Mouse (Mus musculus): ENCODE data around the gene Dpysl4. TPM values are rescaled to one million over a fixed set of nuclear protein-coding genes. Genes with fewer than 3 reads are reported as not detected.

Gene Dpysl4
- polyA plus RNA-seq, 1 experiment, result 4.3 TPM

DNA sequence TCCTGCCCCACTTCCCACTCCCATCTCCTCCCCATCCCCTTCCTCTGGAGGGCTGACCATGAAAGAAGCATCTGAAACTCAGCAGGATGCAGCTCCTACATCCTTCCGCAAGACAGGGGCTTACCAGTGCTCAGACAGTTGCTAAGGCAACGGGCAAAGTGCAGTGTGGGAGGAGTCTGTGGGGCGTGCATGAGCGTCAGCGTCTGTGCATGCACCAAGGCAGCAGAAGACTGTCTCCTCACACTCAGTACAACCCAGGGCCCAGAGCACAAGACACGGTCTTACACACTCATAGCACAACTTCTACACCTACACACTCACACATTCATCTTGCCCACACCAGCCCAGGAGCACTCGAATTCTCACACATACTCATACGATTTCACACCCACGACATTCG, 65.3 kb downstream of the Dpysl4 start:
- no peak for DNase-seq (ENCODE audit: low spot score)

Other genes with a start within 250 kb of the Dpysl4 start
- gene Ppp2r2d, start 239.9 kb upstream of the Dpysl4 start, polyA plus RNA-seq (2012; rRNA removed), result 36.9 and 38.5 TPM in 2 replicates
- 43.6 and 47.4 TPM in 2 replicates for gene Mapk1ip1, start 239.7 kb upstream of the Dpysl4 start, polyA plus RNA-seq (2012; rRNA removed)
- 55.6 and 61.9 TPM in 2 replicates for gene Bnip3, start 176.5 kb upstream of the Dpysl4 start, polyA plus RNA-seq (2012; rRNA removed)
- 0.94 and 1.0 TPM in 2 replicates for gene Jakmip3, start 145.3 kb upstream of the Dpysl4 start, polyA plus RNA-seq (2012; rRNA removed)
- gene Lrrc27, start 127.0 kb downstream of the Dpysl4 start, polyA plus RNA-seq (2012; rRNA removed), result 9.9 and 11.0 TPM in 2 replicates
- 15.1 and 15.8 TPM in 2 replicates for gene Stk32c, start 127.3 kb downstream of the Dpysl4 start, polyA plus RNA-seq (2012; rRNA removed)
- 32.3 and 35.8 TPM in 2 replicates for gene Pwwp2b, start 162.5 kb downstream of the Dpysl4 start, polyA plus RNA-seq (2012; rRNA removed)